Mouse (Mus musculus) C2C12 (cell line): ENCODE data around the gene Ckap4.

Experiments used
- CEBPB ChIP-seq: IDR thresholded peaks from one replicate; pipeline ENCODE4 v1.6.1; 2011; ENCODE audit warnings: low read depth, mild to moderate bottlenecking, control low read depth, moderate library complexity
- CTCF ChIP-seq: IDR thresholded peaks from one replicate; pipeline ENCODE4 v1.5.1; 2011; ENCODE audit not compliant: control insufficient read depth, insufficient read depth, insufficient read length
- MAX ChIP-seq: IDR thresholded peaks from one replicate; pipeline ENCODE4 v1.6.1; 2011; ENCODE audit warnings: mild to moderate bottlenecking, control low read depth
- MYOG ChIP-seq: IDR thresholded peaks from one replicate; pipeline ENCODE4 v1.6.1; 2011; ENCODE audit not compliant: control insufficient read depth, insufficient read length; ENCODE audit errors: extremely low read depth

DNA sequence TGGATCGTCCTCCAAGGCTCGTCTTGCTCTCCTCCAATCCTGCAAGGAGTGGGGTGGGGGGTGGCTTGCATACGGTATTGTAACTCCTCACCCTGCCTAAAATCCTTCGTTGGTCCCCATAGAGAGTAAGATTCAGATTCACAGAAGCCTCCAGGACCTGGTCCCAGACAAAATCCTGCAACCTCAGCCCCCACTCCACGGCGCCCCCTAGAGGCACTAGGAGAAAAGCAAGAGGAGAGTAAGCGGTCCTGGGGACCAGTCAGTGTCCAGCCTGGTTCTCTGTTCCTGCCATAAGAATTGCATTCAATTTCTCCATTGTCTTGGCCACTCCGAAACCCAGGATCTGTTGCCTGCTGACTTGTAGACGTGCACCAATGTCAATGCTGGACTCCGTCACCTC, 10.2 kb downstream of the Ckap4 start:
- TF ChIP-seq MAX (no peak), CTCF (no peak), CEBPB (no peak), MYOG (no peak)
